Mouse (Mus musculus) kidney, adult 2 months (tissue): ENCODE measurements around the gene Pls3.

Source experiments
- CTCF ChIP-seq: fragments of 200-500 bp; conservative IDR thresholded peaks from 2 replicates; pipeline ENCODE4 v1.5.1; 2011; ENCODE audit warnings: low read depth, mild to moderate bottlenecking, control low read depth, low read length, moderate library complexity, mixed read lengths; ENCODE audit not compliant: insufficient read depth, insufficient read length
- POLR2A ChIP-seq: fragments of 200-500 bp; IDR thresholded peaks from one replicate; pipeline ENCODE4 v1.6.1; 2011; ENCODE audit warnings: low read depth, low read length, control low read depth

DNA sequence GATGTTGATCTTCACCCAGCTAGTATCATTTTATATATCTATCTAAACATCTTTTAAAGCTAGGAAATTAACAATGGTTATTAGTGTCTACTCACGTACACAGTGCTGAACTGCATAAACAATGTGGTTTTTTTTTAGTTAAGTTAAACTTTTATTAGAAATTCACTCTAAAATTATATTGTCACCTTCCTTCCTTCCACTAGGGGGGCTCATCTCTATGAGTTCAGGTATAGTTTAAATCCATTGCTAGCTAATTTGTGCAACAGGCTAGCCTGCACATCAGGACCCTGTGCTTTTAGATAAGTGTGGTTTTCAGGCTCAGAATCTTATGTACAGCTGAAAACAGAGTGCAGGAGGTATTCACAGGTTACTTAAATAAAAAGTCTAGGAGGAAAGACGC, 3.1 kb downstream of the Pls3 start:
- no peak for TF ChIP-seq POLR2A
- no peak for TF ChIP-seq CTCF
